Mouse (Mus musculus) hindbrain, embryonic 10.5 days (tissue): ENCODE measurements at regions not wholly inside any gene's neighbourhood (a gene's known extent, or its start where the extent isn't known, plus 50 kb on each side); places are given as distances from the start of the nearest gene placed in this dataset.
"Not testable (repeated sequence)": the region's sequence is repeated elsewhere in the genome, so short reads cannot be mapped to it uniquely, and the experiment has no call there.

Source experiments
- DNase-seq: peaks from one replicate; pipeline ENCODE4 v3.0.0-alpha.2; 2017; ENCODE audit warnings: low spot score
- H3K27ac ChIP-seq: fragments of 300-500 bp; sonication (generic); 2 replicates; pipeline ENCODE4 v1.5.1; 2016; ENCODE audit warnings: mild to moderate bottlenecking, moderate library complexity
- H3K27me3 ChIP-seq: fragments of 300-500 bp; sonication (generic); 2 replicates; pipeline ENCODE4 v1.6.1; 2016; ENCODE audit warnings: mild to moderate bottlenecking; ENCODE audit not compliant: poor library complexity, insufficient read depth, severe bottlenecking
- H3K36me3 ChIP-seq: fragments of 300-500 bp; sonication (generic); 2 replicates; pipeline ENCODE4 v1.6.1; 2016; ENCODE audit warnings: mild to moderate bottlenecking, moderate library complexity
- H3K4me1 ChIP-seq: fragments of 300-500 bp; sonication (generic); replicated peaks from 2 replicates; pipeline ENCODE4 v1.6.1; 2016; ENCODE audit warnings: mild to moderate bottlenecking
- H3K4me3 ChIP-seq: fragments of 300-500 bp; sonication (generic); 2 replicates; pipeline ENCODE4 v1.5.1; 2016; ENCODE audit warnings: mild to moderate bottlenecking, moderate library complexity
- H3K9me3 ChIP-seq: fragments of 300-500 bp; sonication (generic); 2 replicates; pipeline ENCODE4 v1.6.1; 2016; ENCODE audit warnings: mild to moderate bottlenecking, moderate library complexity
- WGBS: fragments of 180-500 bp; shearing (Covaris S2); methylation state at CpG from one replicate; pipeline ENCODE4 v1.1.7; 2016; 5-methylcytosine and 5-hydroxymethylcytosine counted together

GRCm38 (mm10) chr12:25475180-25475758, 378.3 kb upstream of the Id2 start:
- WGBS: 6% methylated on average over 10 of the region's 10 CpGs
- Histone ChIP-seq H3K9me3 (no peaks in the 10 kb centered on the region), H3K27me3 (no peaks in the 10 kb centered on the region), H3K4me1 (peaks cover 28% of the 10 kb centered on the region), H3K4me3 (peak overlapping the region; percentile 30), H3K27ac (peak overlapping the region; percentile 81), H3K36me3 (no peaks in the 10 kb centered on the region)
- DNase-seq: peak; percentile 79

GRCm38 (mm10) chr12:25469181-25469580, 372.2 kb upstream of the Id2 start:
- Histone ChIP-seq H3K4me3 (no peak overlapping the region), H3K27me3 (no peaks in the 10 kb centered on the region), H3K36me3 (no peaks in the 10 kb centered on the region), H3K4me1 (peaks cover 4% of the 10 kb centered on the region), H3K9me3 (no peaks in the 10 kb centered on the region), H3K27ac (no peak overlapping the region)
- WGBS: 90% methylated on average over 10 of the region's 10 CpGs
- no peak for DNase-seq

- Histone ChIP-seq H3K36me3 (no peaks in the 10 kb centered on the region), H3K27ac (no peak overlapping the region), H3K27me3 (no peaks in the 10 kb centered on the region), H3K9me3 (no peaks in the 10 kb centered on the region), H3K4me3 (no peak overlapping the region), H3K4me1 (no peaks in the 10 kb centered on the region)
- 72% methylated on average over 12 of the region's 12 CpGs for WGBS
- no peak for DNase-seq
These were observed 370.8 kb upstream of the Id2 start for GRCm38 (mm10) chr12:25467789-25468188.

GRCm38 (mm10) chr12:25462690-25463089, 365.8 kb upstream of the Id2 start:
- WGBS: 88% methylated on average over 2 of the region's 2 CpGs
- not testable (repeated sequence) for DNase-seq, H3K27me3 ChIP-seq, H3K36me3 ChIP-seq, H3K4me3 ChIP-seq, H3K27ac ChIP-seq, H3K4me1 ChIP-seq, H3K9me3 ChIP-seq

- no peaks in the 10 kb centered on the region for H3K9me3 ChIP-seq
- no peaks in the 10 kb centered on the region for H3K36me3 ChIP-seq
- WGBS: 90% methylated on average over 7 of the region's 7 CpGs
- H3K4me3 ChIP-seq: no peak overlapping the region
- peaks cover 21% of the 10 kb centered on the region for H3K4me1 ChIP-seq
- no peak overlapping the region for H3K27ac ChIP-seq
- 0 out of 2 replicates have a peak, but pooled peaks cover 4% of the 10 kb centered on the region for H3K27me3 ChIP-seq
- no peak for DNase-seq
These were observed 358.5 kb upstream of the Id2 start for GRCm38 (mm10) chr12:25455281-25455989.

- WGBS: 30% methylated on average over 3 of the region's 3 CpGs
- DNase-seq: peak; percentile 17
These were observed 356.4 kb upstream of the Id2 start for GRCm38 (mm10) chr12:25453356-25453755.

GRCm38 (mm10) chr12:25451156-25451555, 354.2 kb upstream of the Id2 start:
- H3K4me1 ChIP-seq: peaks cover 21% of the 10 kb centered on the region
- H3K27me3 ChIP-seq: 0 out of 2 replicates have a peak, but pooled peaks cover 4% of the 10 kb centered on the region
- H3K36me3 ChIP-seq: no peaks in the 10 kb centered on the region
- no peak overlapping the region for H3K4me3 ChIP-seq
- DNase-seq: no peak
- no peaks in the 10 kb centered on the region for H3K9me3 ChIP-seq
- 89% methylated on average over 2 of the region's 2 CpGs for WGBS
- no peak overlapping the region for H3K27ac ChIP-seq

More at GRCm38 (mm10) chr12:25453356-25453755, 356.4 kb upstream of the Id2 start:
- Histone ChIP-seq H3K4me3 (no peak overlapping the region), H3K4me1 (peaks cover 21% of the 10 kb centered on the region), H3K27ac (peak overlapping the region; percentile 4; the same call in 1 of the 2 replicates), H3K9me3 (no peaks in the 10 kb centered on the region), H3K36me3 (no peaks in the 10 kb centered on the region), H3K27me3 (0 out of 2 replicates have a peak, but pooled peaks cover 4% of the 10 kb centered on the region)

- Histone ChIP-seq H3K36me3 (no peaks in the 10 kb centered on the region), H3K4me1 (no peaks in the 10 kb centered on the region), H3K27me3 (no peaks in the 10 kb centered on the region), H3K4me3 (no peak overlapping the region), H3K9me3 (no peaks in the 10 kb centered on the region), H3K27ac (no peak overlapping the region)
- WGBS: 77% methylated on average over 2 of the region's 2 CpGs
- DNase-seq: no peak
These were observed 347.4 kb upstream of the Id2 start for GRCm38 (mm10) chr12:25444355-25444754.

GRCm38 (mm10) chr12:25439029-25439551, 342.1 kb upstream of the Id2 start:
- peaks cover 6% of the 10 kb centered on the region for H3K4me1 ChIP-seq
- H3K27ac ChIP-seq: no peak overlapping the region
- no peaks in the 10 kb centered on the region for H3K27me3 ChIP-seq
- no peaks in the 10 kb centered on the region for H3K36me3 ChIP-seq
- no peaks in the 10 kb centered on the region for H3K9me3 ChIP-seq
- no peak for DNase-seq
- H3K4me3 ChIP-seq: no peak overlapping the region
- WGBS: 88% methylated on average over 7 of the region's 7 CpGs

- H3K27me3 ChIP-seq: no peaks in the 10 kb centered on the region
- H3K27ac ChIP-seq: peak overlapping the region; percentile 66; the same call in 1 of the 2 replicates
- H3K9me3 ChIP-seq: no peaks in the 10 kb centered on the region
- H3K4me1 ChIP-seq: peaks cover 6% of the 10 kb centered on the region
- 68% methylated on average over 8 of the region's 8 CpGs for WGBS
- no peak for DNase-seq
- H3K36me3 ChIP-seq: no peaks in the 10 kb centered on the region
- no peak overlapping the region for H3K4me3 ChIP-seq
These were observed 341.5 kb upstream of the Id2 start for GRCm38 (mm10) chr12:25438217-25439028.

GRCm38 (mm10) chr12:25437556-25437955, 340.6 kb upstream of the Id2 start:
- no peak overlapping the region for H3K4me3 ChIP-seq
- H3K27me3 ChIP-seq: no peaks in the 10 kb centered on the region
- DNase-seq: no peak
- WGBS: 71% methylated on average over 4 of the region's 4 CpGs
- H3K27ac ChIP-seq: no peak overlapping the region
- H3K9me3 ChIP-seq: no peaks in the 10 kb centered on the region
- H3K36me3 ChIP-seq: no peaks in the 10 kb centered on the region
- H3K4me1 ChIP-seq: peaks cover 6% of the 10 kb centered on the region

- no peaks in the 10 kb centered on the region for H3K9me3 ChIP-seq
- DNase-seq: no peak
- peaks cover 6% of the 10 kb centered on the region for H3K4me1 ChIP-seq
These were observed 339.4 kb upstream of the Id2 start for GRCm38 (mm10) chr12:25436220-25436911.

More at GRCm38 (mm10) chr12:25436220-25436911, 339.4 kb upstream of the Id2 start:
- no peak overlapping the region for H3K4me3 ChIP-seq
- no peak overlapping the region for H3K27ac ChIP-seq
- 92% methylated on average over 6 of the region's 6 CpGs for WGBS
- no peaks in the 10 kb centered on the region for H3K36me3 ChIP-seq
- H3K27me3 ChIP-seq: no peaks in the 10 kb centered on the region
